Mouse (Mus musculus) MEL (cell line): Measurements from ENCODE around the gene BC035044. TPM values are rescaled to one million over a fixed set of nuclear protein-coding genes. Genes with fewer than 3 reads are reported as not detected.
A peak's percentile ranks its signal among the peaks of the same experiment; 100 is the strongest.

ENCODE experiments used
- DNase-seq: peaks from one replicate; pipeline ENCODE4 v3.0.0; 2011; ENCODE audit warnings: low read depth, low spot score
- H3K27ac ChIP-seq: 2 replicates; pipeline ENCODE4 v1.5.1; 2012; ENCODE audit warnings: low read depth, mild to moderate bottlenecking, control low read depth, low read length, moderate library complexity; ENCODE audit not compliant: control insufficient read depth
- H3K27me3 ChIP-seq, 2 experiments: fragments of 150-350 bp in 1 of 2; sonication (generic) in 1 of 2; 2 replicates each; pipeline ENCODE4 v1.6.1; 2012; ENCODE audit warnings: low read length in 2 of 2, mild to moderate bottlenecking in 2 of 2, improper control_type of control experiment in 1 of 2, moderate library complexity in 1 of 2; ENCODE audit not compliant: insufficient read depth in 2 of 2, control insufficient read depth in 1 of 2
- H3K36me3 ChIP-seq, 2 experiments: 2 replicates each; pipeline ENCODE4 v1.6.1; 2012 to 2014; ENCODE audit warnings: low read length in 2 of 2, improper control_type of control experiment in 1 of 2, inconsistent platforms in 1 of 2, mild to moderate bottlenecking in 1 of 2; ENCODE audit not compliant: insufficient read depth in 2 of 2, control insufficient read depth in 1 of 2
- H3K4me1 ChIP-seq, 2 experiments: fragments of 150-350 bp in 1 of 2; sonication (generic) in 1 of 2; 2 replicates each; pipeline ENCODE4 v1.6.1; 2012; ENCODE audit warnings: low read length in 2 of 2, improper control_type of control experiment in 1 of 2, mild to moderate bottlenecking in 1 of 2; ENCODE audit not compliant: insufficient read depth in 2 of 2, control insufficient read depth in 1 of 2
- H3K4me3 ChIP-seq, 2 experiments: fragments of 150-350 bp in 1 of 2; sonication (generic) in 1 of 2; 2 replicates each; pipeline ENCODE4 v1.5.1; 2012; ENCODE audit warnings: low read depth in 2 of 2, low read length in 2 of 2, mild to moderate bottlenecking in 2 of 2, moderate library complexity in 2 of 2, control low read depth in 1 of 2, improper control_type of control experiment in 1 of 2; ENCODE audit not compliant: control insufficient read depth in 1 of 2, insufficient read depth in 1 of 2
- H3K79me2 ChIP-seq: 2 replicates; pipeline ENCODE4 v1.6.1; 2012; ENCODE audit warnings: mild to moderate bottlenecking, low read length, moderate library complexity; ENCODE audit not compliant: control insufficient read depth, poor library complexity, insufficient read depth
- H3K9ac ChIP-seq: 2 replicates; pipeline ENCODE4 v1.6.1; 2012; ENCODE audit warnings: low read depth, mild to moderate bottlenecking, control low read depth, low read length, moderate library complexity; ENCODE audit not compliant: control insufficient read depth, poor library complexity, severe bottlenecking
- H3K9me3 ChIP-seq: fragments of 150-350 bp; sonication (generic); replicated peaks from 2 replicates; pipeline ENCODE4 v1.6.1; 2012; ENCODE audit warnings: mild to moderate bottlenecking, low read length, improper control_type of control experiment, moderate library complexity; ENCODE audit not compliant: insufficient read depth
- CHD1 ChIP-seq: IDR thresholded peaks from 2 replicates; pipeline ENCODE4 v1.6.1; 2012; ENCODE audit warnings: low read depth, mild to moderate bottlenecking, inconsistent platforms, low read length, improper control_type of control experiment
- CHD2 ChIP-seq: IDR thresholded peaks from 2 replicates; pipeline ENCODE4 v1.6.1; 2011; ENCODE audit warnings: low read length, improper control_type of control experiment
- CTCF ChIP-seq, 3 experiments: IDR thresholded peaks in 2 of 3; conservative IDR thresholded peaks in 1 of 3; 2 replicates each; pipeline ENCODE4 v1.5.1; 2011 to 2012; ENCODE audit warnings: low read length in 3 of 3, low read depth in 2 of 3, mild to moderate bottlenecking in 2 of 3, improper control_type of control experiment in 1 of 3, inconsistent platforms in 1 of 3, mixed read lengths in 1 of 3, moderate library complexity in 1 of 3; ENCODE audit not compliant: control insufficient read depth in 1 of 3, insufficient read depth in 1 of 3, poor library complexity in 1 of 3, severe bottlenecking in 1 of 3
- E2F4 ChIP-seq: IDR thresholded peaks from 2 replicates; pipeline ENCODE4 v1.6.1; 2011; ENCODE audit warnings: low read depth, low read length, improper control_type of control experiment, borderline replicate concordance
- ELF1 ChIP-seq: IDR thresholded peaks from 2 replicates; pipeline ENCODE4 v1.6.1; 2014; ENCODE audit warnings: low read depth, mild to moderate bottlenecking, inconsistent platforms, low read length, improper control_type of control experiment, moderate library complexity
- GABPA ChIP-seq: IDR thresholded peaks from 2 replicates; pipeline ENCODE4 v1.6.1; 2012; ENCODE audit warnings: low read depth, mild to moderate bottlenecking, inconsistent platforms, low read length, improper control_type of control experiment, moderate library complexity
- GATA1 ChIP-seq: IDR thresholded peaks from 2 replicates; pipeline ENCODE4 v1.6.1; 2011; ENCODE audit warnings: low read depth, low read length, improper control_type of control experiment
- MAFK ChIP-seq: IDR thresholded peaks from 2 replicates; pipeline ENCODE4 v1.6.1; 2011; ENCODE audit warnings: low read depth, mild to moderate bottlenecking, low read length, improper control_type of control experiment, borderline replicate concordance
- MAZ ChIP-seq: IDR thresholded peaks from 2 replicates; pipeline ENCODE4 v1.6.1; 2012; ENCODE audit warnings: low read depth, mild to moderate bottlenecking, inconsistent platforms, low read length, improper control_type of control experiment
- MEF2A ChIP-seq: IDR thresholded peaks from 2 replicates; pipeline ENCODE4 v1.6.1; 2014; ENCODE audit warnings: low read depth, mild to moderate bottlenecking, inconsistent platforms, low read length, improper control_type of control experiment; ENCODE audit not compliant: poor library complexity, insufficient replicate concordance, severe bottlenecking; ENCODE audit errors: extremely low read depth
- NELFE ChIP-seq: IDR thresholded peaks from 2 replicates; pipeline ENCODE4 v1.6.1; 2011; ENCODE audit warnings: low read depth, low read length, improper control_type of control experiment
- NRF1 ChIP-seq: IDR thresholded peaks from 2 replicates; pipeline ENCODE4 v1.6.1; 2014; ENCODE audit warnings: low read depth, mild to moderate bottlenecking, inconsistent platforms, low read length, improper control_type of control experiment, moderate library complexity; ENCODE audit not compliant: poor library complexity, insufficient read depth, severe bottlenecking
- RAD21 ChIP-seq: IDR thresholded peaks from 2 replicates; pipeline ENCODE4 v1.6.1; 2011; ENCODE audit warnings: mild to moderate bottlenecking, low read depth, low read length, improper control_type of control experiment
- SMC3 ChIP-seq: IDR thresholded peaks from 2 replicates; pipeline ENCODE4 v1.6.1; 2011; ENCODE audit warnings: low read depth, low read length, improper control_type of control experiment
- ZC3H11A ChIP-seq: IDR thresholded peaks from 2 replicates; pipeline ENCODE4 v1.6.1; 2012; ENCODE audit warnings: low read depth, mild to moderate bottlenecking, inconsistent platforms, low read length, improper control_type of control experiment
- ZKSCAN1 ChIP-seq: IDR thresholded peaks from 2 replicates; pipeline ENCODE4 v1.6.1; 2012; ENCODE audit warnings: low read depth, mild to moderate bottlenecking, inconsistent platforms, low read length, improper control_type of control experiment, moderate library complexity
- polyA plus RNA-seq, 2 experiments: library from polyadenylated mRNA; stranded (reverse) in 1 of 2; unstranded in 1 of 2; fragments of >175 nt in 1 of 2; fragments of >200 nt in 1 of 2; gene quantifications; 2 replicates each; pipeline versions ENCODE4 v1.2.1 to v1.2.4; 2012; ENCODE audit warnings: low replicate concordance in 2 of 2, low read depth in 1 of 2; ENCODE audit not compliant: insufficient read length in 2 of 2, insufficient read depth in 1 of 2, missing spikeins in 1 of 2
- total RNA-seq: library from RNA; depleted of rRNA; stranded (reverse); fragments of 300-350 nt; gene quantifications from 2 replicates; pipeline ENCODE4 v1.2.3, GENCODE M21; 2012

The BC035044 gene
- total and polyA plus RNA-seq, 3 experiments, result not detected

GRCm38 (mm10) chr6:128850671-128851070 lies 40.3 kb downstream of the BC035044 start:
- TF ChIP-seq ELF1, result no peak
- TF ChIP-seq GABPA, result no peak
- no peak for TF ChIP-seq MEF2A
- TF ChIP-seq MAZ, result no peak
- TF ChIP-seq MAFK, result no peak
- no peak for TF ChIP-seq CHD1
- no peak for TF ChIP-seq E2F4
- no peak for TF ChIP-seq CHD2
- no peak for TF ChIP-seq GATA1
- no peak for TF ChIP-seq RAD21
- no peak for TF ChIP-seq ZKSCAN1
- H3K27me3 ChIP-seq, result no peaks in the 10 kb centered on the region
- peaks cover 0 to 10% of the 10 kb centered on the region in 2 experiments; a peak in 2 of 4 replicates for H3K36me3 ChIP-seq
- no peaks in the 10 kb centered on the region for H3K79me2 ChIP-seq
- H3K27ac ChIP-seq, result no peak overlapping the region
- H3K4me3 ChIP-seq, result no peak overlapping the region
- H3K4me1 ChIP-seq, result peaks cover 2 to 14% of the 10 kb centered on the region in 2 experiments; a peak in 3 of 4 replicates
- H3K9me3 ChIP-seq, result no peaks in the 10 kb centered on the region
- H3K9ac ChIP-seq, result no peak overlapping the region
- DNase-seq, result no peak

GRCm38 (mm10) chr6:128849902-128850301 lies 41.0 kb downstream of the BC035044 start:
- no peak overlapping the region for H3K27ac ChIP-seq
- H3K9me3 ChIP-seq, result no peaks in the 10 kb centered on the region
- no peak overlapping the region for H3K4me3 ChIP-seq
- H3K27me3 ChIP-seq, result no peaks in the 10 kb centered on the region
- H3K79me2 ChIP-seq, result no peaks in the 10 kb centered on the region; the same call in 1 of the 2 replicates
- peak; percentile 73 for DNase-seq
- peaks cover 4 to 11% of the 10 kb centered on the region in 2 experiments; a peak in 3 of 4 replicates for H3K4me1 ChIP-seq
- TF ChIP-seq NRF1, result no peak
- peak; percentile 83 for TF ChIP-seq SMC3
- TF ChIP-seq ZC3H11A, result peak; percentile 56
- TF ChIP-seq RAD21, result peak; percentile 71
- peak; percentile 53 to 81 (median 68) for TF ChIP-seq CTCF (IDR thresholded peaks at IDR 0.05 in 2 of 3, conservative IDR thresholded peaks at IDR 0.05 in 1 of 3; ENCODE audit: control insufficient read depth in 1 of 3, insufficient read depth in 1 of 3, low read depth in 2 of 3, low read length in 3 of 3, poor library complexity in 1 of 3, severe bottlenecking in 1 of 3)
- peaks cover 0 to 8% of the 10 kb centered on the region in 2 experiments; a peak in 2 of 4 replicates for H3K36me3 ChIP-seq
- H3K9ac ChIP-seq, result no peak overlapping the region

GRCm38 (mm10) chr6:128847401-128847800 lies 43.5 kb downstream of the BC035044 start:
- H3K4me1 ChIP-seq, result peaks cover 4 to 17% of the 10 kb centered on the region in 2 experiments; a peak in 3 of 4 replicates
- TF ChIP-seq ELF1 (no peak), NELFE (no peak)
- H3K27me3 ChIP-seq, result no peaks in the 10 kb centered on the region
- DNase-seq, result no peak
- H3K79me2 ChIP-seq, result no peaks in the 10 kb centered on the region; the same call in 1 of the 2 replicates
- H3K27ac ChIP-seq, result no peak overlapping the region
- H3K36me3 ChIP-seq, result peaks cover 0 to 11% of the 10 kb centered on the region in 2 experiments; a peak in 2 of 4 replicates
- no peak overlapping the region for H3K4me3 ChIP-seq
- no peaks in the 10 kb centered on the region for H3K9me3 ChIP-seq
- H3K9ac ChIP-seq, result no peak overlapping the region
